Mouse (Mus musculus) midbrain, embryonic 14.5 days (tissue): ENCODE data around the gene Cib2. TPM values are rescaled to one million over a fixed set of nuclear protein-coding genes. Genes with fewer than 3 reads are reported as not detected.

Source experiments
- ATAC-seq: fragments of 200-750 bp; cut with Nextera tagmentation; 2 replicates; pipeline ENCODE4 v1.8.0; 2017; ENCODE audit warnings: moderate number of reproducible peaks, moderate library complexity; ENCODE audit not compliant: low FRiP score, low TSS enrichment
- DNase-seq: peaks from one replicate; pipeline ENCODE4 v3.0.0-alpha.2; 2015
- H3K27ac ChIP-seq: fragments of 300-500 bp; sonication (generic); replicated peaks from 2 replicates; pipeline ENCODE4 v1.5.1; 2014; ENCODE audit warnings: mild to moderate bottlenecking, low read depth, low read length, moderate library complexity
- H3K27me3 ChIP-seq: fragments of 300-500 bp; sonication (generic); 2 replicates; pipeline ENCODE4 v1.6.1; 2014; ENCODE audit warnings: low read length, control low read depth, mixed read lengths; ENCODE audit not compliant: control insufficient read depth, insufficient read depth
- H3K36me3 ChIP-seq: fragments of 300-500 bp; sonication (generic); 2 replicates; pipeline ENCODE4 v1.6.1; 2014; ENCODE audit warnings: low read length, control low read depth; ENCODE audit not compliant: control insufficient read depth, insufficient read depth
- H3K4me1 ChIP-seq: fragments of 300-500 bp; sonication (generic); 2 replicates; pipeline ENCODE4 v1.6.1; 2014; ENCODE audit warnings: mild to moderate bottlenecking, antibody characterized with exemption, low read length, control low read depth; ENCODE audit not compliant: control insufficient read depth, insufficient read depth
- H3K4me2 ChIP-seq: fragments of 300-500 bp; sonication (generic); 2 replicates; pipeline ENCODE4 v1.6.1; 2014; ENCODE audit warnings: mild to moderate bottlenecking, low read length, moderate library complexity
- H3K4me3 ChIP-seq: fragments of 300-500 bp; sonication (generic); replicated peaks from 2 replicates; pipeline ENCODE4 v1.5.1; 2014; ENCODE audit warnings: low read depth, low read length
- H3K9ac ChIP-seq: fragments of 300-500 bp; sonication (generic); replicated peaks from 2 replicates; pipeline ENCODE4 v1.6.1; 2014; ENCODE audit warnings: mild to moderate bottlenecking, low read length, moderate library complexity
- H3K9me3 ChIP-seq: fragments of 300-500 bp; sonication (generic); 2 replicates; pipeline ENCODE4 v1.6.1; 2016; ENCODE audit warnings: low read length, control low read depth, mixed read lengths; ENCODE audit not compliant: control insufficient read depth
- WGBS: fragments of 180-500 bp; shearing (Covaris S2); extraction: QIAGEN DNeasy Blood & Tissue Kit; methylation state at CpG from one replicate; pipeline ENCODE4 v1.1.7; 2014; 5-methylcytosine and 5-hydroxymethylcytosine counted together
- polyA plus RNA-seq: library from polyadenylated mRNA; unstranded; fragments of >200 nt; fragmentation: Nextera tagmentation; extraction: Ambion mirVana; gene quantifications from 2 replicates; pipeline ENCODE4 v1.2.1, GENCODE M21; 2014

Cib2 gene
- polyA plus RNA-seq, 1 experiment from 2014 or later, result 41.5 TPM

DNA sequence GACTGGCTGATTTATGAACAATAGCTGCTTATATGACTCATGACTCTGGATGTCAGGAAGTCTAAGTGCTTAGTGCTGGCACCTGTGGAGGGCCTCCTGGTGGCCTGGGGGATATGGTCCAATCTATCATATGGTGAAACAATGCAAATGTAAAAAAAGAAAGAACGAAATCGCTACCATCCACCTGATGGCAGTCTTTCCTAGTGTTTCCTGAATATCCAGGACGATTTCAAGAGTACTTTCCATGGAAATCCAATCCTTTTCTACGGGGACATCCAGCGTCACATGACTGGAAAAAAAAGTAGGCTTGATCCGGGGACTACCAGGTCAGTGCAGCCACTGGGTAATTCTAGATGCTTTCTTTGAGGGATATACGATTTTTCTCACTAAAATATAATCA lies 32.3 kb downstream of the Cib2 start:
- no peaks in the 10 kb centered on the region for H3K27me3 ChIP-seq
- no peak overlapping the region for H3K4me2 ChIP-seq
- no peaks in the 10 kb centered on the region for H3K36me3 ChIP-seq
- H3K27ac ChIP-seq, result no peak overlapping the region
- no peaks in the 10 kb centered on the region; the same call in 1 of the 2 replicates for H3K4me1 ChIP-seq
- WGBS, result 79% methylated on average over 7 of the region's 7 CpGs
- ATAC-seq (no peak), DNase-seq (no peak)
- H3K9ac ChIP-seq, result no peak overlapping the region
- no peaks in the 10 kb centered on the region for H3K9me3 ChIP-seq
- no peak overlapping the region for H3K4me3 ChIP-seq

- Histone ChIP-seq H3K27me3 (no peaks in the 10 kb centered on the region), H3K4me1 (no peaks in the 10 kb centered on the region), H3K4me2 (no peak overlapping the region), H3K4me3 (no peak overlapping the region), H3K9me3 (no peaks in the 10 kb centered on the region), H3K36me3 (no peaks in the 10 kb centered on the region), H3K27ac (no peak overlapping the region), H3K9ac (no peak overlapping the region)
- 83% methylated on average over 4 of the region's 4 CpGs for WGBS
- ATAC-seq (no peak), DNase-seq (no peak)
Measured at GRCm38 (mm10) chr9:54520286-54520685, 39.7 kb downstream of the Cib2 start.

DNA sequence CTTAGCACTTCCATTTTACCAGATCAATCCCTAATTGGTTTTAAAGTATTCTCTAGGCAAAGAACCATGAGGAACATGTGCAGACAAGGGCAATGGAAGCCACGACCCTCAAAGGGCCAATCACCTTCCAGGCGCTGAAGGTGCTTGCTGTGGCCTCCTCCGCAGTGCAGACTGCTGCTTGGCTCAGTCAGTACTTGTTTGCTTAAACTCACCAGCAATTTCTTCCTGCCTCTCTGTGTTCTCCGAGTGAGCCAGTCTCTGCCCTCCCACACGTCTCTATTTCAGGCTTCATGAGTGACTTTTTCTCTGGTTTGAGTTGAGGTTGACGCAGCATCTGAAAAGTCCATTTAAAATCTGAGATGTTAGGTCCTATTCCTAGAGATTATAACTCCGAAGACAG lies 41.1 kb downstream of the Cib2 start:
- Histone ChIP-seq H3K27me3 (no peaks in the 10 kb centered on the region), H3K27ac (no peak overlapping the region), H3K9ac (no peak overlapping the region), H3K4me1 (no peaks in the 10 kb centered on the region), H3K4me2 (no peak overlapping the region), H3K9me3 (no peaks in the 10 kb centered on the region), H3K36me3 (no peaks in the 10 kb centered on the region), H3K4me3 (no peak overlapping the region)
- ATAC-seq, result no peak
- WGBS, result 70% methylated on average over 7 of the region's 7 CpGs
- no peak for DNase-seq

GRCm38 (mm10) chr9:54515991-54516390 lies 44.0 kb downstream of the Cib2 start:
- no peak for DNase-seq
- 81% methylated on average over 2 of the region's 2 CpGs for WGBS
- H3K4me3 ChIP-seq, result no peak overlapping the region
- ATAC-seq, result no peak
- H3K4me2 ChIP-seq, result no peak overlapping the region
- H3K27me3 ChIP-seq, result no peaks in the 10 kb centered on the region
- H3K36me3 ChIP-seq, result no peaks in the 10 kb centered on the region
- no peaks in the 10 kb centered on the region for H3K4me1 ChIP-seq
- H3K9me3 ChIP-seq, result no peaks in the 10 kb centered on the region
- no peak overlapping the region for H3K9ac ChIP-seq
- no peak overlapping the region for H3K27ac ChIP-seq

- WGBS, result 9% methylated on average over 12 of the region's 12 CpGs
- peak overlapping the region; percentile 72 for H3K4me2 ChIP-seq
- peaks cover 18% of the 10 kb centered on the region for H3K4me1 ChIP-seq
- H3K4me3 ChIP-seq, result peak overlapping the region; percentile 83
- H3K9me3 ChIP-seq, result no peaks in the 10 kb centered on the region
- DNase-seq, result peak; percentile 25
- ATAC-seq, result no peak
- H3K9ac ChIP-seq, result peak overlapping the region; percentile 26; the same call in 1 of the 2 replicates
- no peaks in the 10 kb centered on the region for H3K27me3 ChIP-seq
- H3K36me3 ChIP-seq, result no peaks in the 10 kb centered on the region
- H3K27ac ChIP-seq, result no peak overlapping the region
Measured at GRCm38 (mm10) chr9:54502873-54503272, 57.1 kb downstream of the Cib2 start.

- Histone ChIP-seq H3K9me3 (no peaks in the 10 kb centered on the region), H3K27ac (peak overlapping the region; percentile 89), H3K4me2 (peak overlapping the region; percentile 72), H3K9ac (peak overlapping the region; percentile 93; the same call in 1 of the 2 replicates), H3K36me3 (no peaks in the 10 kb centered on the region), H3K27me3 (no peaks in the 10 kb centered on the region), H3K4me3 (peak overlapping the region; percentile 83), H3K4me1 (peaks cover 18% of the 10 kb centered on the region)
- WGBS, result 1% methylated on average over 13 of the region's 13 CpGs
- peak; percentile 74 for DNase-seq
- ATAC-seq, result no peak
Measured at GRCm38 (mm10) chr9:54502111-54502495, 57.9 kb downstream of the Cib2 start.

- H3K4me2 ChIP-seq, result peak within 1 kb of the TSS; percentile 72
- H3K9me3 ChIP-seq, result no peaks in the 10 kb centered on the region
- no peaks in the 10 kb centered on the region for H3K36me3 ChIP-seq
- under 1% methylated on average over 99 of the region's 99 CpGs for WGBS
- peak within 1 kb of the TSS; percentile 83 for H3K4me3 ChIP-seq
- peak; percentile 98 for DNase-seq
- peak within 1 kb of the TSS; percentile 93 for H3K9ac ChIP-seq
- no peaks in the 10 kb centered on the region for H3K27me3 ChIP-seq
- H3K4me1 ChIP-seq, result peaks cover 18% of the 10 kb centered on the region
- peak within 1 kb of the TSS; percentile 89 for H3K27ac ChIP-seq
- peak; percentile 95 for ATAC-seq
Measured at GRCm38 (mm10) chr9:54501453-54502110, 58.4 kb downstream of the Cib2 start, which contains the start of gene Dmxl2. Gene Dmxl2 (minus strand): TSS chr9:54501626.

DNA sequence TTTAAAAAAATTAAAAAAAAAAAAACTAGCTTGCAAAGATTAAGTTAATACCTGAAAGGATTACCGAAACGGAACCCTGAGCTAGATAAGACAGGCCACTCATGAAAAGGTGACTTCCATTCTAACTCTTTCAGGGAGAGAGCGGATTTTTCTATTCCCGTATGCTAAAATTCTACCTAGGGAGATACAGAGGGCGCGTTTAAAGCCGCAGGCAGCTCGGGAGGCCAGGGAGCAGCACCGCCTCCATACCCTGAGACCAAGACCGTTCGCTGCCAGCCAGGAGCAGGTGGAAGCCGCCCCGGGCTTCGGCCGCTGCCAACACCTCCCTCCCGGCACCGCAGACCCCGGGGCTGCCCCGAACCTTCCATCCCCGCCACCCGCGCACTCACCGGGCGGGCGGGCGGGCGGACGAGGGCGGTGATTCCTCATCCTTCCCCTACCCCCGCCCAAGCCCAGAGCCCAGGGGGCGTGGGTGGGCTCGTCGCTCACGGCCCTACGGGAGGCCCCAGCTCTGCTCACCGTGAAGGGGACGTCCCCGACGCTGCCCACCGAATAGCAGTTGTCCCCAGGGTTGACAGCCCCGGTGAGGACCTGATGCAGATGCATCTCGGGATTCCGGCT lies 59.1 kb downstream of the Cib2 start:
- no peaks in the 10 kb centered on the region for H3K27me3 ChIP-seq
- peak; percentile 73; the same call in 1 of the 2 replicates for ATAC-seq

DNA sequence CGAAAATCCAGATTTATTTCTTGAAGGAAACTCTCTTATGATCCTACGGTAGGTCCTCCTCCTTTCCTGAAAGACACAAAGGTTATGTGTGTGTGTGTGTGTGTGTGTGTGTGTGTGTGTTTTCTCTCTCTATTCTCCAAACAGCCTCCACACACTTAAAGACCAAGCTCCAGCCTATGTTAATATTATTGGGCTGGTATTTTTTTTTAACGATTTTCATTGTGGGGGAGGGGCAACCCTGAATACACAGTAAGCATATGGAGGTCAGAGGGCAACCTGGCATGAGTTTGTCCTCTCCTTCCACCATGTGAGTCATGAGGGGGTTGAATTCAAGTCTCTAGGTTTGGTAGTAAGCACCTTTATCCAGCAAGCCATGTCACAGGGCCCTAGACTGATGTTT lies 60.2 kb downstream of the Cib2 start:
- no peak for ATAC-seq
- WGBS, result 83% methylated on average over 3 of the region's 3 CpGs
- no peak overlapping the region; the same call in 1 of the 2 replicates for H3K9ac ChIP-seq
- H3K9me3 ChIP-seq, result no peaks in the 10 kb centered on the region
- H3K4me2 ChIP-seq, result peak overlapping the region; percentile 72
- peak overlapping the region; percentile 83 for H3K4me3 ChIP-seq
- peaks cover 18% of the 10 kb centered on the region for H3K4me1 ChIP-seq
- H3K27ac ChIP-seq, result no peak overlapping the region
- no peaks in the 10 kb centered on the region for H3K27me3 ChIP-seq
- no peaks in the 10 kb centered on the region for H3K36me3 ChIP-seq
- no peak for DNase-seq

More for the DNA sequence above, 59.1 kb downstream of the Cib2 start:
- peak; percentile 69 for DNase-seq
- no peaks in the 10 kb centered on the region for H3K9me3 ChIP-seq
- peak overlapping the region; percentile 83 for H3K4me3 ChIP-seq
- H3K27ac ChIP-seq, result peak overlapping the region; percentile 89
- H3K9ac ChIP-seq, result peak overlapping the region; percentile 93
- H3K36me3 ChIP-seq, result no peaks in the 10 kb centered on the region
- peaks cover 18% of the 10 kb centered on the region for H3K4me1 ChIP-seq
- H3K4me2 ChIP-seq, result peak overlapping the region; percentile 72
- WGBS, result under 1% methylated on average over 43 of the region's 43 CpGs
